In genomic region chr15:83375136-83375535, GRCm38 (mm10) we compare ENCODE assay signal across 8 mouse cellular contexts. TPM values are rescaled to one million over a fixed set of nuclear protein-coding genes. Genes with fewer than 3 reads are reported as not detected.
DNase-seq lines count a peak whose midpoint lies in the region; ATAC-seq lines count a peak whose summit lies in the region.

No protein-coding gene starts in this region.

- H3K27me3 ChIP-seq in hindbrain, embryonic 11.5 days (ENCODE audit: control insufficient read depth, insufficient read depth, low read length): no peaks in the 10 kb centered on the region
- H3K27me3 ChIP-seq in hindbrain, embryonic 13.5 days: no peaks in the 10 kb centered on the region
- no peaks in the 10 kb centered on the region for H3K27me3 ChIP-seq in lung, embryonic 16.5 days (ENCODE audit: control insufficient read depth, insufficient read depth, low read depth, low read length)

- intact Hi-C loops in heart, postnatal 10 days (cut with DNase I): no loop called here

- H3K36me3 ChIP-seq in hindbrain, embryonic 11.5 days (ENCODE audit: control insufficient read depth, insufficient read depth, low read length): no peaks in the 10 kb centered on the region
- H3K36me3 ChIP-seq in hindbrain, embryonic 13.5 days: peaks cover 15% of the 10 kb centered on the region; the same call in 1 of the 2 replicates
- H3K36me3 ChIP-seq in lung, embryonic 16.5 days (ENCODE audit: control insufficient read depth, insufficient read depth, low read length): peaks cover 6% of the 10 kb centered on the region

- no peak overlapping the region for H3K4me3 ChIP-seq in hindbrain, embryonic 11.5 days (ENCODE audit: low read depth, low read length)
- no peak overlapping the region for H3K4me3 ChIP-seq in hindbrain, embryonic 13.5 days
- no peak overlapping the region for H3K4me3 ChIP-seq in lung, embryonic 16.5 days (ENCODE audit: low read length)

- H3K27ac ChIP-seq in hindbrain, embryonic 11.5 days (ENCODE audit: low read depth, low read length): no peak overlapping the region
- no peak overlapping the region for H3K27ac ChIP-seq in hindbrain, embryonic 13.5 days
- H3K27ac ChIP-seq in lung, embryonic 16.5 days (ENCODE audit: low read length): no peak overlapping the region

- no peak overlapping the region for H3K4me2 ChIP-seq in hindbrain, embryonic 11.5 days (replicated peaks; ENCODE audit: low read depth, low read length)
- H3K4me2 ChIP-seq in hindbrain, embryonic 13.5 days: no peak overlapping the region
- H3K4me2 ChIP-seq in lung, embryonic 16.5 days (ENCODE audit: low read depth, low read length): no peak overlapping the region

- no peaks in the 10 kb centered on the region for H3K9me3 ChIP-seq in hindbrain, embryonic 11.5 days (ENCODE audit: control insufficient read depth, low read length)
- no peaks in the 10 kb centered on the region for H3K9me3 ChIP-seq in hindbrain, embryonic 13.5 days
- H3K9me3 ChIP-seq in lung, embryonic 16.5 days (ENCODE audit: control insufficient read depth, low read length): no peaks in the 10 kb centered on the region

- H3K9ac ChIP-seq in hindbrain, embryonic 11.5 days (ENCODE audit: low read depth, low read length): no peak overlapping the region
- no peak overlapping the region for H3K9ac ChIP-seq in hindbrain, embryonic 13.5 days
- H3K9ac ChIP-seq in lung, embryonic 16.5 days (ENCODE audit: low read length): no peak overlapping the region; the same call in none of the 2 replicates

- peak; percentile 64 for DNase-seq in hindbrain, embryonic 11.5 days (ENCODE audit: low spot score)
- peak; percentile 68 to 79 for DNase-seq in adrenal gland, postnatal 36 days
- peak; percentile 82 to 88 for DNase-seq in heart, postnatal 10 days
- DNase-seq in layer of hippocampus, adult 9-11 months: peak; percentile 30
- DNase-seq in spleen, adult 12 weeks (ENCODE audit: low spot score): peak; percentile 78

- WGBS in hindbrain, embryonic 11.5 days: 62% methylated on average over 4 of the region's 4 CpGs
- WGBS in hindbrain, embryonic 13.5 days: 69% methylated on average over 4 of the region's 4 CpGs
- 55% methylated on average over 4 of the region's 4 CpGs for WGBS in lung, embryonic 16.5 days

- H3K4me1 ChIP-seq in hindbrain, embryonic 11.5 days (replicated peaks; ENCODE audit: control insufficient read depth, insufficient read depth, low read length): no peaks in the 10 kb centered on the region
- no peaks in the 10 kb centered on the region for H3K4me1 ChIP-seq in hindbrain, embryonic 13.5 days (replicated peaks)
- peaks cover 5% of the 10 kb centered on the region; the same call in 1 of the 2 replicates for H3K4me1 ChIP-seq in lung, embryonic 16.5 days (replicated peaks; ENCODE audit: control insufficient read depth, insufficient read depth, low read length)

- no peak for ATAC-seq in hindbrain, embryonic 11.5 days (ENCODE audit: low FRiP score)
- no peak for ATAC-seq in hindbrain, embryonic 13.5 days (ENCODE audit: low FRiP score)
- peak; percentile 82 for ATAC-seq in erythroblast, adult 5-6 weeks (replicated peaks; ENCODE audit: low FRiP score, poor library complexity, severe bottlenecking)
- ATAC-seq in lung, embryonic 16.5 days (ENCODE audit: low read depth): peak; percentile 56

RNA-seq across cellular contexts. Expression of gene Arfgap3, which starts 25.1 kb away (rescaled TPM):
- polyA plus RNA-seq in hindbrain, embryonic 11.5 days (2014; fragmentation: Nextera tagmentation; extraction: Ambion mirVana): 38.6 and 40.1 TPM in 2 replicates
- polyA plus RNA-seq in hindbrain, embryonic 13.5 days (2015; fragmentation: Nextera tagmentation; extraction: Ambion mirVana): 43.8 and 46.7 TPM in 2 replicates
- total RNA-seq in adrenal gland, postnatal 36 days (2021): 10 to 100 TPM; 31.2 to 38.4 TPM
- 44.1 and 50.7 TPM in 2 replicates for total RNA-seq in erythroblast, adult 5-6 weeks (2015; ENCODE audit: low replicate concordance)
- total RNA-seq in erythroblast, adult 5-6 weeks (2017; ENCODE audit: low replicate concordance): 49.2 and 63.3 TPM in 2 replicates
- total RNA-seq in heart, postnatal 10 days (2021): 10 to 100 TPM; 15.6 to 20.2 TPM
- polyA plus RNA-seq in lung, embryonic 16.5 days (2015; fragmentation: Nextera tagmentation; extraction: Ambion mirVana): 43.8 and 45.8 TPM in 2 replicates

Comparison
In these comparisons a context has a peak if more than half of its experiments do, and no peak if none do; other contexts are left out.
1. ATAC-seq: peak in erythroblast, adult 5-6 weeks (single experiment) and lung, embryonic 16.5 days (single experiment); none in hindbrain, embryonic 11.5 days (single experiment) and hindbrain, embryonic 13.5 days (single experiment).
2. DNase-seq: peak in every context shown above with its lines; median percentile 85 in heart, postnatal 10 days; 78 in spleen, adult 12 weeks; 74 in adrenal gland, postnatal 36 days; 64 in hindbrain, embryonic 11.5 days; 30 in layer of hippocampus, adult 9-11 months.